Mouse (Mus musculus): ENCODE data around the gene Mtap. TPM values are rescaled to one million over a fixed set of nuclear protein-coding genes. Genes with fewer than 3 reads are reported as not detected.

Gene Mtap
- polyA plus RNA-seq, 1 experiment = 87.0 TPM

- no peak overlapping the region for H3K4me3 ChIP-seq (ENCODE audit: insufficient read depth, poor library complexity, severe bottlenecking)
- H3K27me3 ChIP-seq (ENCODE audit: control insufficient read depth, insufficient read depth, insufficient read length) = no peaks in the 10 kb centered on the region
- peaks cover 94% of the 10 kb centered on the region for H3K36me3 ChIP-seq (ENCODE audit: control insufficient read depth, insufficient read depth)
- H3ac ChIP-seq (ENCODE audit: control insufficient read depth, insufficient read length, low read depth) = no peak overlapping the region
- TF ChIP-seq USF1 (IDR thresholded peaks at IDR 0.05; ENCODE audit: low read depth) = no peak
- TF ChIP-seq MYOG (IDR thresholded peaks at IDR 0.05; ENCODE audit: control insufficient read depth, extremely low read depth, insufficient read length) = no peak
- TF ChIP-seq CTCF (IDR thresholded peaks at IDR 0.05; ENCODE audit: control insufficient read depth, insufficient read depth, insufficient read length) = no peak
- no peak for TF ChIP-seq CEBPB (IDR thresholded peaks at IDR 0.05; ENCODE audit: low read depth)
- no peak for TF ChIP-seq FOSL1 (IDR thresholded peaks at IDR 0.05; ENCODE audit: insufficient read depth, low read length, poor library complexity, severe bottlenecking)
- no peak for TF ChIP-seq MYOD1 (IDR thresholded peaks at IDR 0.05; ENCODE audit: control insufficient read depth, insufficient read length, low read depth)
- no peak for TF ChIP-seq MAX (IDR thresholded peaks at IDR 0.05)
- peaks cover 95% of the 10 kb centered on the region for H3K79me2 ChIP-seq (ENCODE audit: control insufficient read depth, insufficient read depth)
- peaks cover 65% of the 10 kb centered on the region for H3K79me3 ChIP-seq (ENCODE audit: low read depth)
Measured at GRCm38 (mm10) chr4:89161389-89161788, 24.5 kb downstream of the Mtap start.

DNA sequence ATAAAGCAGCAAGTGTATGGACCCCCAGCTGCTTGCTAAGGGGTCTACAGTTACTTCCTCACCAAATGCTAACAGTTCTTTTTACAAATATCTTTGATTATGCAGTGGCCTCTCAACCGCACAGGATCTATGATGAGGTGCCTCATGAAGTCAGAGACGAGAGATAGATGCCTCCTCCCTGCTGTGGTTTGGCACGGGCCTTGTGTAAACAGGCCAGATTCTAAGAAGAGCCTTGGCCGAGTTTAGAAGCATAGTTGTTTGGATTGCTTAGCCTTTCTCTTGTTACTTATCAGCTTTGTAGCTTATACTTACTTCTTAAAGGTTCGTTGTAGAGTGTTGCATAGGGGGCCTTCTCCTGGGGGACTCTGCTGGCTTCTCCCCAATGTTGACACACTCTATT lies 25.6 kb downstream of the Mtap start:
- Histone ChIP-seq H3K79me2 (ENCODE audit: control insufficient read depth, insufficient read depth) (peaks cover 95% of the 10 kb centered on the region), H3K79me3 (ENCODE audit: low read depth) (peaks cover 65% of the 10 kb centered on the region), H3K27me3 (ENCODE audit: control insufficient read depth, insufficient read depth, insufficient read length) (no peaks in the 10 kb centered on the region), H3ac (ENCODE audit: control insufficient read depth, insufficient read length, low read depth) (no peak overlapping the region), H3K4me3 (ENCODE audit: insufficient read depth, poor library complexity, severe bottlenecking) (no peak overlapping the region), H3K36me3 (ENCODE audit: control insufficient read depth, insufficient read depth) (peaks cover 94% of the 10 kb centered on the region)
- TF ChIP-seq FOSL1 (IDR thresholded peaks at IDR 0.05; ENCODE audit: insufficient read depth, low read length, poor library complexity, severe bottlenecking) = no peak
- TF ChIP-seq MAX (IDR thresholded peaks at IDR 0.05) = peak; percentile 49

DNA sequence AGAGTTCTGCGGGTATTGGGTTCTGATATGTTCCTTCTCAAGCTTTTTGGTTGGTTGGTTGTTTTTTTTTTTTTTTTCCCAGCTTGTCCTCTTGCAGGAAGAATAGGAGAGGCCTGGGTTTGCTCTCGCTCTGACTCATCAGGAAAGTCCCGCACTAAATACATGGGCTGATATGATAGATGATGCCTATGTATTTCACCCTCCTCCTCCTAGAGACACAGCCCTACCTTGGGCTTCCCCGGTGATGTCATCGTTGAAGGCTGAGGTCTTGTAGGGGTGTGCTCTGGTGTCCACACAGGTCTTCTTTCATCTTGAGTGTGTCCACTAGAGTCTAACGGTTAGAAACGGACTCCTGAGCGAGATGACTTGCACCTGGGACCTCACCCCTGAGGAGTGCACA lies 26.7 kb downstream of the Mtap start:
- H3K36me3 ChIP-seq (ENCODE audit: control insufficient read depth, insufficient read depth) = peaks cover 94% of the 10 kb centered on the region
- no peaks in the 10 kb centered on the region for H3K27me3 ChIP-seq (ENCODE audit: control insufficient read depth, insufficient read depth, insufficient read length)

DNA sequence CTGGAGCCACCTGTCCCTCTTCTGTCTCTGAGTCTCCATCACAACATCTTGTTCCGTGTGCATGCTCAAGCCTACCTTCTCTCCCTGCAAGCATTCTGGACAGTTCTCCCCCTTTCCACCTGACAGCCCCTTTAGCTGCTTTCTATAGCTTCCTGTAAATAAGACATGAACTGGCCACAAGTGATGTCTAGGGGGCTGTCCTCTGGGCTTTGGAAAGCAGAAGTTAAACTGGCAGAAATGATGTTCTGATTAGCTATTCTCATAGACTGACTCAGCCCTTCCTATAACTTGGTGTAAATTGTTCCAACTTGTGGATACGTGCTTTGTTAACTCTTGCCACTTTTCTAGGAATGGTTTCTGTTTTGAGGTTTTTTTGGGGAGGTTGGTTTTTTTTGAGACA lies 27.8 kb downstream of the Mtap start:
- H3K79me2 ChIP-seq (ENCODE audit: control insufficient read depth, insufficient read depth) = peaks cover 95% of the 10 kb centered on the region
- H3K36me3 ChIP-seq (ENCODE audit: control insufficient read depth, insufficient read depth) = peaks cover 96% of the 10 kb centered on the region
- no peak overlapping the region for H3ac ChIP-seq (ENCODE audit: control insufficient read depth, insufficient read length, low read depth)
- TF ChIP-seq FOSL1 (IDR thresholded peaks at IDR 0.05; ENCODE audit: insufficient read depth, low read length, poor library complexity, severe bottlenecking) (no peak), CEBPB (IDR thresholded peaks at IDR 0.05; ENCODE audit: low read depth) (no peak), CTCF (IDR thresholded peaks at IDR 0.05; ENCODE audit: control insufficient read depth, insufficient read depth, insufficient read length) (no peak), MYOD1 (IDR thresholded peaks at IDR 0.05; ENCODE audit: control insufficient read depth, insufficient read length, low read depth) (no peak), MAX (IDR thresholded peaks at IDR 0.05) (no peak), MYOG (IDR thresholded peaks at IDR 0.05; ENCODE audit: control insufficient read depth, extremely low read depth, insufficient read length) (no peak), USF1 (IDR thresholded peaks at IDR 0.05; ENCODE audit: low read depth) (no peak)
- no peak overlapping the region for H3K4me3 ChIP-seq (ENCODE audit: insufficient read depth, poor library complexity, severe bottlenecking)
- H3K79me3 ChIP-seq (ENCODE audit: low read depth) = peaks cover 61% of the 10 kb centered on the region
- no peaks in the 10 kb centered on the region for H3K27me3 ChIP-seq (ENCODE audit: control insufficient read depth, insufficient read depth, insufficient read length)

More for the DNA sequence above, 26.7 kb downstream of the Mtap start:
- Histone ChIP-seq H3K4me3 (ENCODE audit: insufficient read depth, poor library complexity, severe bottlenecking) (no peak overlapping the region), H3K79me3 (ENCODE audit: low read depth) (peaks cover 64% of the 10 kb centered on the region), H3ac (ENCODE audit: control insufficient read depth, insufficient read length, low read depth) (no peak overlapping the region), H3K79me2 (ENCODE audit: control insufficient read depth, insufficient read depth) (peaks cover 95% of the 10 kb centered on the region)
- TF ChIP-seq USF1 (IDR thresholded peaks at IDR 0.05; ENCODE audit: low read depth) (no peak), MAX (IDR thresholded peaks at IDR 0.05) (no peak), FOSL1 (IDR thresholded peaks at IDR 0.05; ENCODE audit: insufficient read depth, low read length, poor library complexity, severe bottlenecking) (no peak), CTCF (IDR thresholded peaks at IDR 0.05; ENCODE audit: control insufficient read depth, insufficient read depth, insufficient read length) (no peak), MYOG (IDR thresholded peaks at IDR 0.05; ENCODE audit: control insufficient read depth, extremely low read depth, insufficient read length) (no peak), CEBPB (IDR thresholded peaks at IDR 0.05; ENCODE audit: low read depth) (no peak), MYOD1 (IDR thresholded peaks at IDR 0.05; ENCODE audit: control insufficient read depth, insufficient read length, low read depth) (no peak)

GRCm38 (mm10) chr4:89168877-89169276 lies 32.0 kb downstream of the Mtap start:
- Histone ChIP-seq H3K79me3 (ENCODE audit: low read depth) (peaks cover 63% of the 10 kb centered on the region), H3ac (ENCODE audit: control insufficient read depth, insufficient read length, low read depth) (no peak overlapping the region), H3K27me3 (ENCODE audit: control insufficient read depth, insufficient read depth, insufficient read length) (no peaks in the 10 kb centered on the region), H3K4me3 (ENCODE audit: insufficient read depth, poor library complexity, severe bottlenecking) (no peak overlapping the region), H3K36me3 (ENCODE audit: control insufficient read depth, insufficient read depth) (peaks cover 96% of the 10 kb centered on the region), H3K79me2 (ENCODE audit: control insufficient read depth, insufficient read depth) (peaks cover 97% of the 10 kb centered on the region)
- TF ChIP-seq MYOD1 (IDR thresholded peaks at IDR 0.05; ENCODE audit: control insufficient read depth, insufficient read length, low read depth) = no peak
- no peak for TF ChIP-seq USF1 (IDR thresholded peaks at IDR 0.05; ENCODE audit: low read depth)
- TF ChIP-seq MAX (IDR thresholded peaks at IDR 0.05) = no peak
- TF ChIP-seq FOSL1 (IDR thresholded peaks at IDR 0.05; ENCODE audit: insufficient read depth, low read length, poor library complexity, severe bottlenecking) = no peak
- no peak for TF ChIP-seq CTCF (IDR thresholded peaks at IDR 0.05; ENCODE audit: control insufficient read depth, insufficient read depth, insufficient read length)
- TF ChIP-seq MYOG (IDR thresholded peaks at IDR 0.05; ENCODE audit: control insufficient read depth, extremely low read depth, insufficient read length) = no peak
- TF ChIP-seq CEBPB (IDR thresholded peaks at IDR 0.05; ENCODE audit: low read depth) = no peak

GRCm38 (mm10) chr4:89169739-89170138 lies 32.8 kb downstream of the Mtap start:
- TF ChIP-seq USF1 (IDR thresholded peaks at IDR 0.05; ENCODE audit: low read depth) = peak; percentile 82
- TF ChIP-seq CEBPB (IDR thresholded peaks at IDR 0.05; ENCODE audit: low read depth) = no peak
- TF ChIP-seq FOSL1 (IDR thresholded peaks at IDR 0.05; ENCODE audit: insufficient read depth, low read length, poor library complexity, severe bottlenecking) = no peak
- TF ChIP-seq MAX (IDR thresholded peaks at IDR 0.05) = peak; percentile 37
- Histone ChIP-seq H3K79me2 (ENCODE audit: control insufficient read depth, insufficient read depth) (peaks cover 89% of the 10 kb centered on the region), H3ac (ENCODE audit: control insufficient read depth, insufficient read length, low read depth) (no peak overlapping the region), H3K36me3 (ENCODE audit: control insufficient read depth, insufficient read depth) (peaks cover 96% of the 10 kb centered on the region), H3K79me3 (ENCODE audit: low read depth) (peaks cover 56% of the 10 kb centered on the region), H3K27me3 (ENCODE audit: control insufficient read depth, insufficient read depth, insufficient read length) (no peaks in the 10 kb centered on the region), H3K4me3 (ENCODE audit: insufficient read depth, poor library complexity, severe bottlenecking) (no peak overlapping the region)

Data from C2C12 (cell line).